Mouse (Mus musculus): ENCODE data around the gene Hsp90ab1. TPM values are rescaled to one million over a fixed set of nuclear protein-coding genes. Genes with fewer than 3 reads are reported as not detected.
A peak's percentile ranks its signal among the peaks of the same experiment; 100 is the strongest.

The Hsp90ab1 gene
- polyA plus RNA-seq, 1 experiment = 635 TPM

DNA sequence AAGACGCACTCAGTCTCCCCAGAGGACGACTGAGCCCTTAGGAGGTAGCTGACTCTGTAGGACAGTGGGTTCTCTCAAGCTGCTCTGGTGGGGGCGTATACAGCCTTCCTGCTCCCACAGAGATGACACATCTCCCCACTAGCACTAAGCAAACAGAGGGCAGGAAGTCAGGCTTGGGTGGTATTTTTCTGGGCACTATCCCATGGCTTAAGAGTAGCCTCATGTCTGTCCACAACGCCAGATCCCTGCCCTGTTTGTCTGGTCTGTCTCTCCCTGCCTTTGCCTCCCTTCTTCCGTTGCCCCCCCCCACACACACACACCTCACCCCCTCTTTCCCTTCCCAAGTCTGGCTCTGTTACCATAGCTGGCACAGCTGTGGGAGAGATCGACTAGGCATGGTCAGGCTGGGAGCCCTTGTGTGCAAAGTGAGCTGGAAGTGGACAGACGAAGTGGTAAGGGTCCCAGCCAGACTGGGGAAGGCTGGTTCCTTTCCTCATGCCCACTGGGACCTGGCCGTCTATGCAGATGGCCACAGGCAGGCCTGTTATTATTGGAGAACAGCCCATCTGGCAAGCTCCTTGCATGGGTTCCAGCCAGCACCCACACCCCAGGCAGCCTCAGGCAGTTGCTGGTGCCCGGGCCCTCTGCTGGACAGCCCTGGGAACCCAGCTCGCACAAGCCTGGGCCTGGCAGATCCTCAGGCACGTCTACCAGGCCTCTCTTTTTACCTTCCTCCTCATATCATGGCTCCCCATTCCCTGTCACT lies 23.7 kb upstream of the Hsp90ab1 start:
- peak; percentile 63 for DNase-seq (ENCODE audit: low spot score)

- no peak for DNase-seq (ENCODE audit: low spot score)
These were observed 22.8 kb upstream of the Hsp90ab1 start for GRCm38 (mm10) chr17:45595736-45596390.

GRCm38 (mm10) chr17:45594881-45595735 lies 22.0 kb upstream of the Hsp90ab1 start:
- peak; percentile 71 for DNase-seq (ENCODE audit: low spot score)

DNA sequence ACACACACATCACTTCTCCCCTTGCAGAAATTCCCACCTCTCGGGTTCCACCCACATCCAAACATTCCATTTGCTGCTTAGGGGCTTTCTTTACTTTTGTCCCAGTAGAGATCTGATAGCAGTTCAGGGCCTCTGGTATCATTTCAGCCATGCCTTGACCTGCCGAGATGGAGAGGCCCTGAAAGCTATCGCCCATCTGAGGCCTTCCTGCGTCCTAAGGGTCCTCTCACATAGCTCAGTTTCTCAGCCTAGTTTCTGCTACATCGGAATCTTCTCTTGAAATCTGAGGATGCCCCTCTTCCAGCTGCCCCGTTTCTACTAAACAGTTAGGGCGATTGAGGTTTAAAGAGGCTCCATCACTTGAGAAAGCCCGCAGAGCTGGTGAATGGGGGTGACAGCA lies 21.1 kb upstream of the Hsp90ab1 start:
- DNase-seq (ENCODE audit: low spot score) = no peak

- DNase-seq (ENCODE audit: low spot score) = no peak
These were observed 20.4 kb upstream of the Hsp90ab1 start for GRCm38 (mm10) chr17:45593479-45593878.

DNA sequence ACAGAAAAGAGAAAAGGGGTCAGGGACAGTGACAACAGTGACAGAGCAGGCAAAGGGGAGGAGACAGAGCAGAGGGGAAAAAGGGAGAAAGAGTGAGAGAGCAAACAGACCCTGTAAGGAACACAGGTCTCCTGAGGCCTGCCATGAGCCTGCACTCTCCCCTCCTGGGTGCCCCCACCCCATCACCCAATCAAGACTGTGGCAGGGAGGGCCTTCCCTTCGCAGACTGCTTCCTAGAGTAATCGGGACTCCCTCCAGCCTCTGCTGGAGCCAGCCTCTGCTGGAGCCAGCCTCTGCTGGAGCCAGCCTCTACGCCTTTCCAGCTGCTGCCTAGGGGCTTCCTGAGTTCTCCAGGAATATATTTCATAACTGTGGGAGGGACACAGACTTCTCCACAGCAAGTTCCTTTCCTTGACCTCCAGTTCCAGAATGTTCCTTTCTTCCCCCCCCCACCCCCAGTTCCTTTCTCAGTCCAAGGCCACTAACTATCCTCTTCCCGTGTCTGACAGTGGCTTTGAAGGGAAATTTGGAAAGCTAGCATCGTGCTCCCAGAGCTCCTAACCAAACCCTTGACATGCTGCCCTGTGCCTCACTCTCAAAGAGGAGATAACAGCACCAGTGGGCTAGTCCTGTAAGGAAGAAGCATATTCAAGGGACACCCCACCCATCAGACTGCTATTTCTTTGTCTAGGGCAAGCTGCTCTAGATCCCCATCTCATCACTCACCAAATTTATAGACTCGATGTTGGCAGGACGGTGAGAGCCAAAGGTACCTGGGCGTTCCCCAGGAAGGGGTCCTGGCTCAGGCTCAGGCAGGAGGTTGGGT lies 19.7 kb upstream of the Hsp90ab1 start:
- DNase-seq (ENCODE audit: low spot score) = no peak

DNA sequence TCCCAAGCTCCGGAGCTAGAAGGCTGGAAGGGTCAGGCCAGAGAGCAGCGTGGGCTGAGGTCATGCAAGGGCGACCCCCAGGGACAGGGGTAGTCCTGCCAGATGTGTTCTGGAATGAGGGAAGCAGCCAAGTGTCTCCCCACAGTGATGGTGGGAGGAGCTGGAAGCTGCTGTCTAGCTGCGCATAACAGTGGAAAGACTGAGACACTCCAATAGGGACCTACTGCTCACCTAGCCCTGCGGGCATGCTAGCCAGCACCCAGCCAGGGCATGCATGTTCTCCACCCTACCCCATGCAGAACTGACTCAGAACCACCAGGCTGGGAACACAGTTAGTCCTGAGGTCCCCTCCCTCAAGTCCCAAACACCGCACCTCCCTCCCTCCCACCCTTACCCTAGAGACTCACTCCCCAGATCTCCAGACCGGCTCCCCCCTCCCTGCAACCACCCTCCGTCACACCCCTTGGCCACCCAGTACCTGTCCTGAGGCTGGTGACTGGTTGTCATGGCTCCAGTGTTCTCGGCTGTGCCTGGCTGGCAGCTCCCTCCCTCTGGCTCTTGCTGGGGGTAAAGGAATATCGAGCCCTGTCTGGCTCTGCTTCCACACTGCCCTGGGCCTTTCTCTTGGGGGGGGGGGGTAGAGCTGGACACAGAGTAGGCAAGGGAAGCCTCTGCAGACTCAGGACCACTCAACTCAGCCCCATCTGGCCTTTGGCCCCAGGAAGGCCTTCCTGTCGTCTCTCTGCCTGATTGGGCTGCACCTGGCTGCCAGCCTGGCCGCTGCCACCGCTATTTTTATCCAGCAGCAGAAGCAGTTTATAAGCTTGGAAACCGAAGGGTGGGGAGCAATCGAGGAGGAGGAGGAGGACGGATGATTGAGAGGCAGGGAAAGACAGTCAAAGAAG lies 18.9 kb upstream of the Hsp90ab1 start:
- DNase-seq (ENCODE audit: low spot score) = no peak

- no peak for DNase-seq (ENCODE audit: low spot score)
These were observed 17.3 kb upstream of the Hsp90ab1 start for GRCm38 (mm10) chr17:45590410-45590809.

- no peak for DNase-seq (ENCODE audit: low spot score)
These were observed 16.8 kb upstream of the Hsp90ab1 start for GRCm38 (mm10) chr17:45589844-45590243.

DNA sequence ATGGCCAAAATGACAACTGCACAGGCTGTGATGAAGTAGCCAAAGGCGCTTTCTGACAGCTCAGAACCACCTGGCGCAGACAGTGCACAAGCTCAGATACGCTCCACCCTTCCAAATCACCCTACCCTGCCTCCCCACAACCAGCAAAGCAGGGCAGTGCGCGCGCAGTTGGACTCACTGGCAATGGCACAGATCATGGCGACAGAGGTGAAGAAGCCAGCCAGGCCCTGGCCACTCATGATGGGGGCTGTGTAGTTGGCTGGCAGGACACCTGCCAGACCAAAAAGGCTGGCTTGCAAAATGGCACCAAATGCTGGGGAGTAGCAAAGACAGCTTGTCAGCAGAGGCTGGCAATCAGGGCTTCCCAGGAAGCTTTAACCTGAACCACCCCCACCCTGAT lies 16.2 kb upstream of the Hsp90ab1 start:
- no peak for DNase-seq (ENCODE audit: low spot score)

DNA sequence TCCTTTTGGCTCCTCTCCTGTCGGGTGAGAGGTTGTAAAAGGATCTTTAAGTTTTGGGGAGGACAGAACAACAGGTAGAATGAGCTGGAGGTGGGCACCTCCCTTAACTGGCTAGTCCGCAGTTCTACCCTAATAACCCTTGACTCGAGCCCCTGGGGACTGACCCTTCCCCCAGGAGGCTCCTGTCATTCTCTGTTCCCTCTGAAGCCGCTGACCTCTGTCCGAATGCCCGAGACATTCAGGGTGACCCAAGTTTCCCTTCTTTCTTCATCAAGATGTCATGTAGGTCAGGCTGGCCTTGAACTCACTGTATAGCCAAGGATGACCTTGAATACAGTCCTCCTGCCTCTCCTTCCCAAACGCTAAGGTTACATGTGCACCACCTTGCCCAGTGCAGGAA lies 15.3 kb upstream of the Hsp90ab1 start:
- DNase-seq (ENCODE audit: low spot score) = no peak

- no peak for DNase-seq (ENCODE audit: low spot score)
These were observed 13.4 kb upstream of the Hsp90ab1 start for GRCm38 (mm10) chr17:45586449-45586837.

GRCm38 (mm10) chr17:45585725-45586448 lies 12.8 kb upstream of the Hsp90ab1 start:
- DNase-seq (ENCODE audit: low spot score) = no peak

DNA sequence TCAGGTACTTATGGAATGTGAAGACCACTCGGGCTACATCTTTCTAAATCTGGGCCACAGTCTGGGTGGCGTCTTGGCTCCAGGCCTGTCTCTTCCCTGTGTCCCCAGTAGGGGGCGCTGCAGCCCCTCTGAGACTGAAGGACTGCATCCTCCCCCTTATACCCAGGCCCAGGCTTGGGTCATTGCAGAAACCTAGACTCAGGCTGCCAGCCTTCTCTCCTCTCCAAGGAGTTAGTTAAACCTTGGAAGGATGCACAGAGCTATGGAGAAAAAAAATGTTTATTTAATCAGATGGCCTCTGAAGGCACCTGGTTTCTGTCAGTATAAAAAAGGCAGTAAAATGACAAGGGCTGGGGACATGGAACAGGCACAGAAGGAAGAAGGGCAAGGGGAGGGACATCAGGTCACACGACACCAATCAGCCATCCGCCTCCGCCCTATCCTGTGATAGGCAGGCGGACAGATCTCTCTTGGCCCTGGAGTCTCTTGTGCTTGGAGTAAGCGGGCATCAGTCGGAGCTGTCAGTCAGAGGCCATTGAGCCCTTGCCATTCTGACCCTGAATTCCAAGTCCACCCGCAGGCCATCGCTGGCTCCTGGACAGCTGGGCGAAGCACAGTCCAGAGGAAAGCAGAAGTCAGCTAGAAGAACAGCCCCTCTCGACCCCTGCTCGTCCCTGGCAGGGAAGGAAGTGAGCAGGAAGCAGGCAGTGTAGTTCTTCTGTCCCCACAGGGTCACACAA lies 12.0 kb upstream of the Hsp90ab1 start:
- DNase-seq (ENCODE audit: low spot score) = peak; percentile 58

GRCm38 (mm10) chr17:45584096-45584896 lies 11.2 kb upstream of the Hsp90ab1 start:
- peak; percentile 56 for DNase-seq (ENCODE audit: low spot score)

DNA sequence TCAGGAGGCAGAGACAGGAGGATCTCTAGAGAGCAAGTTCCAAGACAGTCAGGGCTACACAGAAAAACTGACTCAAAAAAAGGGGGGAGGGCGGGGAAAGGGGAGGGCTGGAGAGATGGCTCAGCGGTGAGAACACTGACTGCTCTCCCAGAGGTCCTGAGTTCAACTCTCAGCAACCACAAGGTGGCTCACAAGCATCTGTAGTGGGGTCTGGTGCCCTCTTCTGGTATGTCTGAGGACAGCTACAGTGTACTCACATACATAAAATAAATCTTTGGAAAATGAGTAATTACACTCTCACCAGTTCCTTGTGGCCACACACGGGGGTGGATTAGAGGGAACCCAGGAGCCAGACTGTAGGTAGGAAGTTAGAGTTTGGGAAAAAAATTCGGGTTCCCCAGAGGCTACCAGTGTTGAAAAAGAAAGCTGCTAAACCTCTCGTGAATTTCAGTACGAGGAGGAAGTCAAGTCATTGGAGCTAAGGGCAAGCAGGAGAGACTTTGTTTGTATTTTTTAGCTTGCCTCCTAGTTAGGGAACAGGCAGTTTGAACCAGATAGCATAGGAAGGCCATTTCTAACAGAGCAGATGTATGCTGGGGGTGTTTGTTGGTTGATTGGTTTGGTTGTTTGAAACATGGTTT lies 9.8 kb upstream of the Hsp90ab1 start:
- DNase-seq (ENCODE audit: low spot score) = no peak

- DNase-seq (ENCODE audit: low spot score) = no peak
These were observed 9.1 kb upstream of the Hsp90ab1 start for GRCm38 (mm10) chr17:45582188-45582587.

DNA sequence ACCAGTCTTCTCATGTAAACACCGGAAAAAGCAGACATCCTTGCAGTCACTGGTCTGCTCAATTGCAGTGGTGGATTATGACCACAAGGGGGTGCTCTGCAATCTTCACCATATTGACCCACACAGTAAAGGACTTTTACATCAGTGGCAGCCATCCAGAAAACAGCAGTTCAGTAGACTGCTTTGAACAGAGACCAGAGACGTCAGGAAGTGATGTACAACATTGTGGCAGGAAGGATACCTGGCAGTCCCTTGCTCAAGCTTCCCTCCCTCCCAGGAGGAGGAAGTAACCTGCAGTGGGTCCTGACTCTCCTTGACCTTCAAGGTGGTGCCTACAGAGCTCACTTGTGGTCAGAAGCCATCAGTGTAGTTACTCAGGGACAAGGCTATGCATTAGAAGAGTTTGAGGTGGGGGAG lies 8.5 kb upstream of the Hsp90ab1 start:
- DNase-seq (ENCODE audit: low spot score) = no peak
